Mouse (Mus musculus): Measurements from ENCODE around the gene Grik5.

Gene Grik5

DNA sequence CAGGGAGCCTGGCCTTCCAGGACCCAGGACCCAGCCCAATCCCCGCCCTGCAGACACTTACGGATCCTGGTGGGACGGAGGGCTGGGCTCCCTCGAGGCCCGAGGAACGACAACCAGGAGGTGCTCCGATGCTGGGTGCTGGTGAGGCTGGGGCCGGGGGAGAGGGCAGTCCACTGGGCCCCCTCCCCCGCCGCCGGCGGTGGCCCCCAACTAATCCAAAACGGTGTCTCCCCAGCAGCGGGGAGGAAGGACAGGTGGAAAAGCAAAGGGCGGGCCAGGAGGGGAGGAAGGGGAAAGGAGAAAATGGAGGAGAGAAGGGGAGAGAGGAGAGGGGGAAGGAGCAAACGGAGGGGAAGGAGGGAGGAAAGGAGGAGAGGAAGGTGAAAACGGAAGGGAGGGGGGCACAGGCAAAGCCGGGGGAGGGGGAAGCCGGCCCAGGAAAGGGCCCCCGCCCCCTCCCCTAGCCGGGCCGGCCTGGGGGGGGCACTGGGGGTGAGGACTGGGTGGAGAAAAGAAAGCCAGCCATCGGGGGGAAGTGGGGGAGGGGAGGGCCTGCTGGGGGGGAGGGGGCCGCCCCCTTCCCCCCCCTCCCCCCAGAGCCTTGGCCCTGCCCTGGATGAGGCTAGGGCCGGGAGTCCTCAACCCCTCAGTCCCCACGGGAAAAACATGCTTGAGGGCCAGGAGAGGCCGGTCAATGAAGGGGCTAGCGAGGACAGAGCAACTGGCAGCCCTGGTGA is at the start of gene Grik5, which contains the start of gene Zfp574:
TSS of gene Grik5 (minus strand) at position 368 of the 737 bp plus-strand sequence.
TSS of gene Zfp574 (plus strand) at position 589 of the 737 bp plus-strand sequence.
- peak; percentile 33 to 40 for DNase-seq

DNA sequence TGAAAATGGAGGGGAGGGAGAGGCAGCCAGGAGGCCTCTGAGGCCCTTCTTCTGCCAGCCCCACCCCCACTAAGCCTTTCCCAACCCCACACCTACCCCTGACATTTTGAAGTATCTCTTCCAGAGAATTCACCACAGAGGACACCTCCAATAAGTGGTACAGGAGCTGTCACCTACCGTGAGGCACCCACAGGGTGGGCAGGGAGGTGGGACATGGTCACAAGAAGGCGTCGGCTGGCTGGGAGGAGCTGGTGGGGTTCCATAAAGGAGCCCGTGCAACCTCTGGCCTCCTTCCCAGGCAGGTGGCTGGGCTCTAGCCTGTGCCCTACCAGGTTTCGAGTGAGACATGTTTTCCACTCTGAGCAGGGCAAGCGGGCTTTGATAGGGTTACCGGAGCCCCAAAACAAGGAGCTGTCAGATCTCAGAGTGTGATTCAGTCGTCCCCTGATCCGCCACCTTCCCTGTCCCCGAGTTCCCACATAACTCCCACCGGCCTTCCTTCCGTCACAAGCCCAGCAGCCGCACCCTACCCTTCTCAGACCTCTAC is 49.2 kb upstream of the Grik5 start:
- DNase-seq: no peak

DNA sequence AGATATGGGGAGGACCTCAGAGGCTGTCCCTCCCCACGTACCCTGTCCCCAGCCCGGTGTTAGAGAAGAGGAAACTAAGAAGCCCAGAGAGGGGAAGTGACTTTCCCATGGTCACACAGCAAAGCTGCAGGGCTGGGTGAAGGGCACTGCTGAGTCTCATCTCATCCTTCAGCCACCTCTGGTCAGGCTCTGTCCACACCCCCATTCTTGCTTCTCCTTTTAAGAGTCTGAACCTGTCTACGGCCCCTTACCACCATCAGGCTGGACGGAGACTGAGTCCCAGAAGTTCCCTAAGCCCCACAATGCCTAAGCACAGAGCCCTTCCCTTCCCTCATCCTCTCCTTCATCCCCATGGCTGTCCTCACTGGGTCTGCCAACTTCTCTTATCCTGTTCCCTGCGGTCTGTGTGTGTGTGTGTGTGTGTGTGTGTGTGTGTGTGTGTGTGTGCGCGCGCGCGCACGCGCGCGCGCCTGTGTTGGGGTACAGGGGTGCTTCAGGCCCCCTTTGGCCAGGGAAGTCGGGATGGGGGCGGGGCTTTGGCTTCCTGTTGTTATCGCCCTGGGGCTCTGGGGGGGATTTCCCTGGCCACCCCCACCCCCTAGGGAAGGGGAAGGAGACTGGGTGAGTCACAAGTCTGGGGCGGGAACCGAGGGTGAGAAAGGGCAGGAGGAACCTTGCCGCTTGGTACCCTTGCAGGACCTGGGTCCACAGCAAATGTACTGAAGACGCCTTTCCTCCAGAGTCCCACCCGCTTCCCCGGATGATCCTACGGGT is 48.1 kb upstream of the Grik5 start:
- no peak for DNase-seq

DNA sequence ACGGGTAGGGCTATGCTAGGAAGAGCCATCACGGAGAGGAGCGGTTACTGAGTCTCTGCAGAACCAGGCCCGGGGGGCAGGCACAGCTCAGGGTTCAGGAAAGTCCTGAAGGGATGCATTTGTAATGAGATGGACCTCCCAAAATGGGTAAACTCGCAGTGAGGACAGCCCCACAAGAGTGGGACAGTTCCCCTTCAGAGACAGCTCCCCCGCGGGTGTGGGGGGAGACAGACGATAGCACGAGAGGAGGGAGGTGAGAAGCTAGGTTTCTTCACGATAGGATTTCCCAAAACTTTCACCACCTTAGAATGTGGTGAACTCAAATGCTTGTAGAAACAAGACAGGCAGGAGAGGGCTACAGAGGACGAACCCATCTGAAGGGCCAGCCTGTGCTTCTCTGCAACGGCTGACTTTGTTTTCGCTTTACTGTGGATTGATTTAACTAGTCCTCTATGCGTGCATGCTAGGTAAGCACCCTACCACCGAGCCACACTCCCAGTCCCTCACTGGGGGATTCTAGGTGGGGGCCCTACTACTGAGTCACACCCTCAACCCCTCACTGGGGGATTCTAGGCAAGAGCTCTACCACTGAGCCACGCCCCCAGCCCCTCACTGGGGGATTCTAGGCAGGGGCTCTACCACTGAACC is 40.9 kb upstream of the Grik5 start:
- no peak for DNase-seq

DNA sequence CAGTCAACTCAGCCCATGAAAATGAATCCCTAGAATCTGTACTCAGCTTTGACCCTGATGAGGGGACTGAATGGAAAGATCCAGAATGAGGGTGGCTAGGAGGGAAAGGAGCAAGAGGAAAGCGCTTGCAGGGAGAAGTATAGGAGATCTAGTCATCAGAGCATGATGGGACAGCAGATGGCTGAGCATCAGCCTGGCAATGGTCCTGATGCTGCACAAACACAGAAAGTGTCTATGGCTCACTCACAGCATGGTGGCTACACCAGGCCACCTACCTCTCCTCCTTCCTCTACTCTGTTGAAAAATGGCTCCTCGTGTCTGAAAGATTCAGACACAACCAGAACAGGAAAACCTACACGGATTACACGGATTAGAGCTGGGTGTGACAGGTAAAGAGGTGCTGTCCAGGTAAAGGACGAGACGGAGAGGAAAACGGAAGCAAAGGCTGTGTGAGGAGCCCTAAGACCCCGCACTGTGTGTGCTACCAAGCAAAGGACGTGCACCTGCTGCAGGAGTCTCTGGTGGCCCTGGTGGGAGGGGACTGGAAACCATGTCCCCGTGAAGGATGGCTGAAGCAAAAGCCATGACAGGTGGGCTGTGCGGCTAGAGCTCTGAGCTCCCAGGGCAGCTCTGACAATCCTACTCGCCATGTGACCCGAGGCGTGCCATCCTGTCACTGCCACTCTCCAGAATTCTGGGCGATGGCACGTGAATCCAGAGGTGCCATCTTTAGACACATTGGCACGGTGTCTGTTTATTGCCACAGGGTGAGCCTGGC is 40.2 kb upstream of the Grik5 start:
- DNase-seq: peak; percentile 70 to 72

DNA sequence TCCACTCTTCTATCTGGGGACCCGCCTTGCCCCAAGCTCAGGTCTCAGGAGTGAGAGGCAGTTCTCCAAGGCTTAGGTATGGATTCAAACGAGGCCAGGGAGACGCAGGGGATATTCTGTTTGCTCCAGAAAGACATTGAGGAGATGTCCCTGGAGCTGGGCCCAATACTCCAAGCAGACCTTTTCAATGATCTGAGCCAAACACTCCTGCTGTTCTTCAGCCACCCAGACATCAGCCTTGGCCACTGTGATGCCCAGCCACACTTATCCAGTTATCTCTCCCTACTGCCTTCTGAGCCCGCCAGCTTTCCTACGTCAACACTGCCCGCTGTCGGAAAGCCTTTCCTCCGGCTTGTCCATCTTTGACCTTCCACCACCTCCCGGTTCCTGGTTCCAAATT is 38.2 kb upstream of the Grik5 start:
- DNase-seq: peak in 1 of 2 experiments; percentile 25

DNA sequence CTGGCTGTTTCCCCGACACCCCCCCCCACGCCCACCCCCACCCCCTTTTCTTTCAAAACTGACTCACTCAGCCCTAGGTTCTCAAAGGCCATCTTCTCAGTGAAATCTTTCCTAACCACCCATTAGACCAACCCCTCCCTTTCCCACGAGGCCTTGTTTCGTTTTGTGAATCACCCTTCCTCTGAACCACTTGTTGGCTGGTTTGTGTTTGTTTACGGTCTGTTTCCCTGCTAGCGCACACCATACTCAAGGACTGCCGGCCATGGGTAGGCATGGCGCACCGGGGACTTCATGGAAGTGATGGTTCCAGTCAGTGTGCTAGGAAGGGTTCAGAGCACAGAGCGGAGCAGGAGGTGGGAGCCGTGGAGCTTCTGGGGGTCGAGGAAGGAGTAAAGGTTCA is 37.2 kb upstream of the Grik5 start:
- no peak for DNase-seq

DNA sequence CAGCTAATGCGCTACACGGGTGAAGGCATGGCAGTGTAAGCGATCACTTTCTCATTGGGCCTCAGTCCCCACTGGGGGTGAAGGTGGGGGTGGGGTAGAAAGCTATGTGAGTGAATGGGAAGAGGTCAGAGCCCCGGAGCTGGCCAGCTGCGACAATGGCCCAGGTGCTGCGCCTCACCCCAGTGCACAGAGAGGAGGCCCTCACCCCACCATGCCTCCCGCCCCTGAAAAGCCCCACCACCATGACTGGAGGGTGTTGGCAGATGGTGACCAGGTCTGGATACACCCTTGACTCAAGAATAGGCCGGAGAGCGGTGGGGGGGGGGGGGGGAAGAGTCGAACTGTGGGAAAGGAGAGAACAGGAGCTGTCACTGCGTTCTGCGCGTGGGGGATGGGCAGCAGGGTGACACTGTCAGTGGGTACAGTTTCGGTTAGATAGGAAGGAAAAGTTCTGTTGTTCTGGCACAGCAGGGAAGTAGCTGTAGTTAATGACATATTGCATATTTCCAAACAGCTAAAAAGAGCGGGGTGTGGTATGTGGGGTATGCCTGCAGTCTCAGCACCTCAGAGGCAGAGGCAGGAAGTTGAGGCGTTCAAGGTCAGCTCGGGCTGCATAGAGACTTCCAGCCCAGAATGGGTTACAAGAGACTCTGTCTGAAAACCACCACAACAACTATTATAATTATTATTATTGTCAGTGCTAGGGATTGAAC is 34.8 kb upstream of the Grik5 start:
- no peak for DNase-seq

DNA sequence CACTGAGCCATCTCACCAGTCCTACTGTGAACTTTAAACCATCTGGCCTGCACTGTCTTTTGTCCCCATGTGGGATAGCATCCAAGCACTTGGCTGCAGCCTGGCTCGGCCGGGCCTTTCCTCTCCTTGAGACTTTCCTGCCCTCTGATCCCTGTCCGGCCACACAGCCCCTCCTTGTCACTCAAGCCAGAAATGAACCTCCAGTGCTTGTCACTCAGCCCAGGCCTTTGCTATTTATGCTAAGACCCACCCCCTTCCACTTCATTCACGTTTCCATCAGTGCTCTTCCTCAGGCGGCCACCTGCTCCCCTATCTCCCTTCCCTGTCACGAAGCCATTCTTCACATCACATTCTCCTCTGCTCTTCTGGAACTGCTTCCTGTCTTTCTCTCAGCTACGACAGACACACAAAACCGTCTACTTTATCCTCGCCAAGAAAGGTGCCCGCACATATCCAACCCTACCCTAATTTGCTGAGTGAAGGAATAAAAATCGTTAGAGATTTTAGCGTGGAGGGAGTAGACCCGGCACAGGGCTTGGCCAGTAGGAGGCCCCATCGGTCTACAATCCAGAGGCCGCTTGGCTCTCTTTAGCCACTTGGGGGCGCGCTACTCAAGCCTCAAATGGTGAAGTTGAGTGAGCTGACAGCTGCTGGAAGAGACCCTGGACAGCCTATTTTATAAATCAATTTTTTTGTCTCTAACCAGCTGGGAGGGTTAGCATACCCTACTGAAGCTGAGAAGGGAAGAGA is 33.4 kb upstream of the Grik5 start:
- DNase-seq: peak; percentile 82 to 84

DNA sequence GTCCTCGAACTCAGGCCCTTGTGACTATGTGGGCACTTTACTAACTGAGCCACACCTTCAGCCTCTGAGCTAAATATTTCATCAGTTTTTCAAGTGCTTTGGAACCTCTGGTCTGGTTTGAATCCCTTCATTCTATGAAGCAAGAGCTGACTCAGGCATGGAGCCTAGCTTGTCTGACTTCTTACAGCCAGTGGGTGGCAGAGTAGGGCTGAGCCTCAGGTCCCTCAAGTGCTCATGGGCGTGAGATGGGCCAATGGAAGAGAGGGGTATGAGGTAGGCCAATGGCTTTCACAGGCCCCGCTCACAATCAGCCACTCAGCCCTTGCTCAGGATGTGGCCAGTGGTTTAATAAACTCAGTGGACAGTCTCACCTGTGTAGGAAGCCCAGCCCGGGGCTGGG is 27.4 kb upstream of the Grik5 start:
- no peak for DNase-seq

DNA sequence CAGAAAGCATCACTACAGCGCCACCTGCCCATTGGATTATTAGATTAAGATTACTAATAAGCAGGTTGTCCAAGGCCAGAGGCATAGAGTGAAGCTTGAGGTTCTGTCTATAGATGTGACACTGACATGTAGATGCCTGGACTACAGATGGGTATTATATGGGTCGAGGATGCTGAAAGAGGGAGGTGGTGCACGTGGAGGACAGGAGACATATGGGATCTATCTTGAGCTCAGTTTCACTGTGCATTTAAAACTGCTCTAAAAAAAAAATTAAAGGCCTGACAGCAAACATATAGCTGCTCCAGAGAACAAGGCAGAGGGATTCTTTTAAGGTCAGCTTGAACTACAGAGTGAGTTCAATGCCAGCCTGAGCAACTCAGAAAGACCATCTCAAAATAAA is 26.0 kb upstream of the Grik5 start:
- no peak for DNase-seq

DNA sequence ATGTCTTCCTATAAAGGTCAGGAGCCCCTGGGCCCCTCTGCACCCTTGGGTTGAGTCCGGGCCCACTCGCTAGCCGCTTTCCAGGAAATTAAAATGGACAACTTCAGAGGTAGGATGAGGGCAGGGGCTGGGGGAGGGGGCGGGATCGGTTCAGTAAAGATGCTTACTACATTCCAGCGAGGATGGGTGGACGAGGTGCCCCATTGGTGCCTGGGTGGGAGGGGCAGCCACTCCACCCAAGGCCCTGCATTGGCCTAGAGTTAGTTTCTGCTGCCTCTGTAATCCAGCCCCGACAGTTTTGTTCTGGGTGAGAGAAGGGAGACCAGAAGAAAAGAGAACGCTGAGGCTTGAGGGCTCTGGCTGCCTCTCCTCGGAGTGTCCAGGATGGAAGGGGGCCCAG is 17.7 kb upstream of the Grik5 start:
- no peak for DNase-seq

DNA sequence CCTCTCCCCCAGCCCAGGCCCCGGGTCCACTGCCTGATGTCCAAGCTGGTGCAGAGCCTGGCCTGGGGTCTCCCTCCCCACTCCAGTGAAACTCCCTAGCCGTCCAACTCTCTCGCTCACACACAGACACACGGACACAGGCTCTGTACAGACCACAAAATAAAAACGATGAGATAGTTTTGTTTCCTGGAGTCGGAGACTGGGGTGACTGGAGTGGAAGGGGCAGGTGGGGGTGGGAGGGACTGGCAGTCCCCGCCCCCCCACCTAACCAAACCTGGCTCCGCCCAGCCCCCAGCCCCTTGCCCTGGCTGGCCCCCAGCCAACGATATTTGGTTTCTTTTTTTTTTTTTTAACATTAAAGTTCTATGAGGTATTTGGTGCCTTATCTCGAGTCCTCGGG is 16.8 kb upstream of the Grik5 start:
- no peak for DNase-seq

DNA sequence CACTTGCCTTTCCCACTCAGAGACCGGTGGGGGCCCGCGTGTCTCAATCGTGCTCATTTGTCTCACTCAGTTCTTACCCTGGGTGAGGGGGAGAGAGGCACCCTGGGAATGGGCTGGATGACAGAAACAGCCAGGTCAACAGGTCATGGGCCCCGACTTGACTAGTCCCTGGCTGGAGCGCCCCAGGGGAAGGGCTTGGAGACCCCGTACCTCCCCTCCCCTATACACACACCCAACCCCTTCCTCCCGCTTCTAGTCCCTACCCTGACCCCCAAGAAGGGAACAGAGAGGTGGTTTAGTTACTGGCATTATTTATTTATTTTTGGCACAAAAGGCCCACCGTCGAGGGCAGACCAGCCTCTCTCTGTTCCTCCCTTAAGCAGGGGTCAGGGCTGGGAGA is 16.4 kb upstream of the Grik5 start:
- no peak for DNase-seq

DNA sequence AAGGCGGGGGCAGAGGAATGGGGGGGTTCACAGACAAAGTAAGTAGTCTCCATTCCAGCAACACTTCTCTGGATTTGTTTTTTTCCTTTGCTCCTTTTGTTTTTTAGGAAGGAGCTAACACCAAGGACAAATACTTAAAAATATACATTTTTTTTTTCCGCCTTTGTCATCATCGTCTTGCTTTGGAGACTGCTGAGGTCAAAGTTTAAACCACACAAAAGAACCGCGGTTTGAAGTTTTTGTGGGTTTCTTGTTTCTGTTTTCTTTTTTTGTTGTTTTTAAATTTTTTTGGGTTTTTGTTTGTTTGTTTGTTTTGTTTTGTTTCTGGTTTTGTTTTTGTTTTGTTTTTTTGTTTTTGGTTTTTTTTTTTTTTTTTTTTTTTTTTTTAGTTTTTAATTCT is 15.8 kb upstream of the Grik5 start:
- DNase-seq: no peak

DNA sequence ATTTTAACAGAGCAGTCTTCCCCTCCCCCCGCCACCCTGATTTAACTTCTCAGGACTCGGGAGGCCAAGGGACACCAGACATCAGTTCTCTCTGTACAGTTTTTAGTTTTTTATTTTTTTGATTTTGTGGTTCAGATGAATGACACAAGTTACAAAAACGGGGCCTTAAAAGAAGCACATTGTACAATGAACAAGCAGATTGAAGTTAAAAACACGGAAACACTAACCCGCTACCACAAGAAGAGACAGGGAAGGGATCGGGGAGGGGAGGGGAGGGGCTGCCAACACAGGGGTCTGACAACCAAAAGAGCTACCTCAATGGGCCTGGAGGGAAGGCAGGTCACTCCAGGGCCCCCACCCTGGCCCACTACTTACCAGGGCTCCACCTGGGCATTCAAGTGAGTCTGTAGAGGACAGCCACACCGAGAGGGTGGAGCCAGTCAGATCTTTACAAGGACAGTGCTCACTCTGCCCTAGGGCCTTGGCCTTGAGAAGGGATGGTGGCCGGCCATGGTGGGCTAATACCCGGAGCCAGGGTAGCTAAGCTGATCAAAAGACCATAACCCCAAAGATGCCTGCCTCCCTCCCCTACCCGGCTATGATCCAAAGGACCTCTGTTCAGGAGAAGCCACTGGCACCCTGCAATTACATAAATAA is 15.2 kb upstream of the Grik5 start:
- no peak for DNase-seq

DNA sequence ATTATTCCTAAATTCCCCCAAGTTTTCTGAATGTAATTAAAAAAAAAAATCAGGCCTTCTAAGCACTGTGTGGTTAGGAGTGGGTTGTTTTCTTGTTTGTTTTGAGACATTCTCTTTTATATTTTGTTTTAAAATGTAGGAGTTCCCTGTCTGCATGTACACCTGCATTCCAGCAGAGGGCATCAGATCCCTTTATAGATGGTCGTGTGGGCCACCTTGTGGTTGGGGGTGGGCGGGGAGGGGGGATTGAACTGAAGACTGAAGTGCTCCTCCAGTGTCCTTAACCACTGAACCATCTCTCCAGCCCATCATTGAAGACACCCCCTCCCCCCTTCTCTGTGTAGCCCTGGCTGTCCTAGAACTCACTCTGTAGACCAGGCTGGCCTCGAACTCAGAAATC is 14.5 kb upstream of the Grik5 start:
- DNase-seq: no peak

DNA sequence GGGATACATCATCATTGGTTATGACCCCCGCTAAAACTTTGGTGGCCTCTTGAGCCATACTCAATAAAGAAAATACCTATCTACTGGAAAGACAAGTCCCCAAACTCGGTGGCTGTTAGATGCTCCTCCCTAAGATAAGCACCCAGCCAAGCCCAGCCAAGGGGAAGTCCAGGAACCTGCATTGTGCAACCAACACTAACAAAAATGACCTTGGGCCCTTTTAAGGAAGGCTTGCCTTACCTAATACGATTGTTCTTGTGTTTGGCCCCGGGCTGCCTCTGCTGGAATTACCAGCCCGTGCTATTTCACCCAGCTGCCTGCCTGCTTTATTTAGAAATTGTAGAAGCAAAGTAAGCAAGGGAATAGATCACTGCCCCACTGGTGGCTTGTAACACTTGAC is 12.5 kb upstream of the Grik5 start:
- no peak for DNase-seq

DNA sequence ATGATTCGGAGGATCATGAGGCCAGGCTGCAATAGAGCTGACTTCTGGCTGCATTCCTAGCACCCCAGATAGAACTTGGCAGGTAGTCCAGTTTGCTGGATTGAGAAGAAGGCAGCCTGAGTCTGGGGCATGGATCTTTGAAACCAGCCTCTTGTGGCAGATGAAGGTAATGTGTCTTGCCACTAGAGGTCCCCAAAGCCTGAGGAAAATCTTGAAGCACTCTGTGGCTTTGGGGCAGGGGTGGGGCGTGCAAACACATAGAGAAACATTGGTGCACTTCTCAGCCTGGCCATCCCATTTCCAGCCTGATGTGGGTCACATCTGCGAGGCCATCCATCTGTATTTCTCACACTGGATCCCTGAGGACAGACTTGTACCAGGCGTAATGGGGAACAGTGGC is 10.4 kb upstream of the Grik5 start:
- peak; percentile 43 to 49 for DNase-seq

DNA sequence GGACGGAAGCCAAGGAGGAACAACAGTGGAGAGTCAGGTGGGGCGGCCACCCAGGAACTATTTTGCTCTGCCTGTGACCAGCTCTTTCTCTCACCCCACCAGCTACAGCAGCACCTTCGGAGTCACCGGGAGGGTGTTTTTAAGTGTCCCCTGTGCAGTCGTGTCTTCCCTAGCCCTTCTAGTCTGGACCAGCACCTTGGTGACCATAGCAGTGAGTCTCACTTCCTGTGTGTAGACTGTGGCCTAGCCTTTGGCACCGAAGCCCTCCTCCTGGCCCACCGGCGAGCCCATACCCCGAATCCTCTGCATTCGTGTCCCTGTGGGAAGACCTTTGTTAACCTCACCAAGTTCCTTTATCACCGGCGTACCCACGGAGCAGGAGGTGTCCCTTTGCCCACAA is 8.3 kb upstream of the Grik5 start:
- peak in 1 of 2 experiments; percentile 6 for DNase-seq

Measured in cerebellum, postnatal 36 days (tissue).